Mouse (Mus musculus) forebrain, postnatal 0 days (tissue): ENCODE results near the gene Rgs11. TPM values are rescaled to one million over a fixed set of nuclear protein-coding genes. Genes with fewer than 3 reads are reported as not detected.

Experiments used
- ATAC-seq: fragments of 200-750 bp; cut with Nextera tagmentation; 2 replicates; pipeline ENCODE4 v1.8.0; 2017; ENCODE audit warnings: mild to moderate bottlenecking, moderate library complexity
- DNase-seq: peaks from one replicate; pipeline ENCODE4 v3.0.0-alpha.2; 2015
- H3K27ac ChIP-seq: fragments of 300-500 bp; sonication (generic); 2 replicates; pipeline ENCODE4 v1.5.1; 2014; ENCODE audit warnings: low read depth, mild to moderate bottlenecking, antibody characterized with exemption, low read length, moderate library complexity, mixed read lengths
- H3K27me3 ChIP-seq: fragments of 300-500 bp; sonication (generic); 2 replicates; pipeline ENCODE4 v1.6.1; 2014; ENCODE audit warnings: mild to moderate bottlenecking, low read length, mixed read lengths; ENCODE audit not compliant: insufficient read depth
- H3K36me3 ChIP-seq: fragments of 300-500 bp; sonication (generic); 2 replicates; pipeline ENCODE4 v1.6.1; 2014; ENCODE audit warnings: mild to moderate bottlenecking, moderate library complexity; ENCODE audit not compliant: insufficient read depth
- H3K4me1 ChIP-seq: fragments of 300-500 bp; sonication (generic); 2 replicates; pipeline ENCODE4 v1.6.1; 2014; ENCODE audit warnings: antibody characterized with exemption; ENCODE audit not compliant: insufficient read depth
- H3K4me2 ChIP-seq: fragments of 300-500 bp; sonication (generic); 2 replicates; pipeline ENCODE4 v1.6.1; 2014; ENCODE audit warnings: low read depth, mild to moderate bottlenecking, moderate library complexity
- H3K4me3 ChIP-seq: fragments of 300-500 bp; sonication (generic); 2 replicates; pipeline ENCODE4 v1.5.1; 2014; ENCODE audit warnings: low read depth, low read length, mixed read lengths
- H3K9ac ChIP-seq: fragments of 300-500 bp; sonication (generic); 2 replicates; pipeline ENCODE4 v1.6.1; 2014; ENCODE audit warnings: mild to moderate bottlenecking
- H3K9me3 ChIP-seq: fragments of 300-500 bp; sonication (generic); 2 replicates; pipeline ENCODE4 v1.6.1; 2016; ENCODE audit warnings: low read length
- CTCF ChIP-seq: sonication (generic); IDR thresholded peaks from 2 replicates; pipeline ENCODE4 v1.5.1; 2016; ENCODE audit warnings: antibody characterized with exemption, control low read depth, low read depth
- WGBS: fragments of 180-500 bp; shearing (Covaris S2); extraction: QIAGEN DNeasy Blood & Tissue Kit; methylation state at CpG from one replicate; pipeline ENCODE4 v1.1.7; 2014; 5-methylcytosine and 5-hydroxymethylcytosine counted together
- polyA plus RNA-seq: library from polyadenylated mRNA; unstranded; fragments of >200 nt; fragmentation: Nextera tagmentation; extraction: Ambion mirVana; gene quantifications from 2 replicates; pipeline ENCODE4 v1.2.1, GENCODE M21; 2015
- total RNA-seq: library from RNA; depleted of rRNA; stranded (reverse); fragments of >200 nt; gene quantifications from 2 replicates; pipeline ENCODE4 v1.2.3, GENCODE M21; 2014

Gene Rgs11
- total and polyA plus RNA-seq, 2 experiments from 2014 or later: 12.5 to 17.1 TPM

GRCm38 (mm10) chr17:26225150-26225549 lies 22.4 kb downstream of the Rgs11 start:
- WGBS: 86% methylated on average over 12 of the region's 12 CpGs
- H3K4me3 ChIP-seq: no peak overlapping the region
- H3K27ac ChIP-seq: no peak overlapping the region
- H3K4me1 ChIP-seq: no peaks in the 10 kb centered on the region
- no peak for TF ChIP-seq CTCF
- no peaks in the 10 kb centered on the region for H3K36me3 ChIP-seq
- no peak for DNase-seq
- no peak overlapping the region for H3K9ac ChIP-seq
- no peaks in the 10 kb centered on the region for H3K27me3 ChIP-seq
- no peak for ATAC-seq
- no peak overlapping the region for H3K4me2 ChIP-seq
- no peaks in the 10 kb centered on the region for H3K9me3 ChIP-seq

DNA sequence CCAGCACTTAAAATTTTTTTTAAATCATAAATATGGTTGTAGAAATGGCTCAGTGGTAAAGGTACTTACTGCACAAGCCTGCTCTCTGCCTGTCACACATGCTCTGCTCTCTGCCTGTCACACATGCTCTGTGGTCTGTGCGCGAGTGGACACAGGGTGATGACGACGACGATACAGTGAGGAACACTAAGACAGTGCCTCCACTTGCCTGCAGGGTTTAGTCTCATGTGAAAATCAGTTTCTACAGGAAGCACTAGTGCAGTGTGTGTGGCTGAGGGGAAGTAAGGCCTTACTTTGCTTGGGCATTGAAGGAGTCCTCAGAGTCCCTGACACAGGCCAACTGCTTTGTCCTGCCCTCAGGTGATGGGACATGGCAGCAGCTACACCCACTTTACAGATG lies 27.0 kb downstream of the Rgs11 start:
- H3K4me3 ChIP-seq: no peak overlapping the region
- no peaks in the 10 kb centered on the region for H3K4me1 ChIP-seq
- DNase-seq (no peak), ATAC-seq (no peak)
- no peaks in the 10 kb centered on the region for H3K36me3 ChIP-seq
- no peak overlapping the region for H3K4me2 ChIP-seq
- no peak for TF ChIP-seq CTCF
- H3K27ac ChIP-seq: no peak overlapping the region
- no peaks in the 10 kb centered on the region for H3K9me3 ChIP-seq
- WGBS: 95% methylated on average over 5 of the region's 5 CpGs
- H3K9ac ChIP-seq: no peak overlapping the region
- no peaks in the 10 kb centered on the region for H3K27me3 ChIP-seq

GRCm38 (mm10) chr17:26231156-26231555 lies 28.4 kb downstream of the Rgs11 start:
- WGBS: 89% methylated on average over 5 of the region's 5 CpGs
- Histone ChIP-seq H3K27me3 (no peaks in the 10 kb centered on the region), H3K9me3 (no peaks in the 10 kb centered on the region), H3K9ac (no peak overlapping the region), H3K4me1 (no peaks in the 10 kb centered on the region), H3K27ac (no peak overlapping the region), H3K4me2 (no peak overlapping the region), H3K4me3 (no peak overlapping the region), H3K36me3 (no peaks in the 10 kb centered on the region)
- DNase-seq (no peak), ATAC-seq (no peak)
- TF ChIP-seq CTCF: no peak

DNA sequence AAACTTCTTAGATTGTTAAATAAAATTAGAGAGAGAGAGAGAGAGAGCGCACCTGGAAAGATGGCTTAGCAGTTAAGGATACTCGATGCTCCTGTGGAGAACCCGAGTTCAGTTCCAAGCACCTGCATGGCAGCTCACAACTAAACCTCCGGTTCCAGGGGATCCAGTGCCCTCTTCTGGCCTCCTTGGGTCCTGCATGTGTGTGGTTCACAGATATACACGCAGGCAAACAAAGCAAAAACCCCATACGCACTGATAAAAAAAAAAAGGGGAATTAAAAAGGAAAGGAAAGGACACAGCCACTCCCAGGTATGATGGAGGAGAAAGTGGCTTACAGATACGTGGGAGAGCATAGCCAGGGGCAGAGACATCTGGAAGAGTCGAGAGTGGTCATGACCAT lies 30.1 kb downstream of the Rgs11 start:
- no peak overlapping the region for H3K4me3 ChIP-seq
- H3K4me2 ChIP-seq: no peak overlapping the region
- no peaks in the 10 kb centered on the region for H3K9me3 ChIP-seq
- ATAC-seq: no peak
- no peak overlapping the region for H3K9ac ChIP-seq
- no peak for DNase-seq
- H3K4me1 ChIP-seq: no peaks in the 10 kb centered on the region
- H3K27ac ChIP-seq: no peak overlapping the region
- H3K36me3 ChIP-seq: no peaks in the 10 kb centered on the region
- H3K27me3 ChIP-seq: no peaks in the 10 kb centered on the region
- 73% methylated on average over 8 of the region's 8 CpGs for WGBS
- no peak for TF ChIP-seq CTCF

DNA sequence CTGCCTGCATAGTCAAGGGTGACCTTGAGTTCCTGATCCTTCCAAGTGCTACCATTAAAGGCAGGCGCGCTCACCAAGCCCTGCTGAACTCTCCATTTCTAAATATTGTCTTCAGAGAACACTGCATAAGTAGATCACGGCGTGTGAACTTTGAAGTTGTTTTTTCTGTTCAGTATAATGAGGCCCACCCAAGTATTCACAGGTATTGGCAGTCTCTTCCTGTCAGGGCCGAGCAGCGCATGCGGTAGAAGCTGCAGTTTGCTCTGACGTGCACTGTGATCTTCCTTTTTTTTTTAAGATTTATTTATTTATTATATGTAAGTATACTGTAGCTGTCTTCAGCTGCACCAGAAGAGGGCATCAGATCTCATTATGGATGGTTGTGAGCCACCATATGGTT lies 31.6 kb downstream of the Rgs11 start:
- TF ChIP-seq CTCF: no peak
- Histone ChIP-seq H3K9me3 (no peaks in the 10 kb centered on the region), H3K9ac (no peak overlapping the region), H3K4me1 (no peaks in the 10 kb centered on the region), H3K4me3 (no peak overlapping the region), H3K27ac (no peak overlapping the region), H3K27me3 (no peaks in the 10 kb centered on the region), H3K4me2 (no peak overlapping the region), H3K36me3 (no peaks in the 10 kb centered on the region)
- DNase-seq: no peak
- no peak for ATAC-seq
- 89% methylated on average over 8 of the region's 8 CpGs for WGBS

- no peak overlapping the region for H3K4me2 ChIP-seq
- no peaks in the 10 kb centered on the region for H3K36me3 ChIP-seq
- 49% methylated on average over 13 of the region's 13 CpGs for WGBS
- H3K4me3 ChIP-seq: no peak overlapping the region
- H3K9me3 ChIP-seq: no peaks in the 10 kb centered on the region
- no peak overlapping the region for H3K27ac ChIP-seq
- no peaks in the 10 kb centered on the region for H3K27me3 ChIP-seq
- H3K4me1 ChIP-seq: no peaks in the 10 kb centered on the region
- ATAC-seq (no peak), DNase-seq (no peak)
- no peak overlapping the region for H3K9ac ChIP-seq
- TF ChIP-seq CTCF: no peak
Observed at GRCm38 (mm10) chr17:26235077-26235815, 32.5 kb downstream of the Rgs11 start.

- Histone ChIP-seq H3K27me3 (no peaks in the 10 kb centered on the region), H3K4me3 (no peak overlapping the region), H3K4me1 (no peaks in the 10 kb centered on the region), H3K27ac (no peak overlapping the region), H3K36me3 (no peaks in the 10 kb centered on the region), H3K9ac (no peak overlapping the region), H3K4me2 (no peak overlapping the region), H3K9me3 (no peaks in the 10 kb centered on the region)
- TF ChIP-seq CTCF: no peak
- DNase-seq (no peak), ATAC-seq (no peak)
- WGBS: 83% methylated on average over 10 of the region's 10 CpGs
Observed at GRCm38 (mm10) chr17:26237667-26238066, 34.9 kb downstream of the Rgs11 start.
